Mouse (Mus musculus) frontal cortex, postnatal 10 days (tissue): ENCODE measurements around the gene Srgap1.

Experiments
- DNase-seq, 2 experiments: peaks; one replicate each; pipeline ENCODE4 v3.0.0; 2022; ENCODE audit warnings: low spot score in 2 of 2, mixed read lengths in 1 of 2

The Srgap1 gene

GRCm38 (mm10) chr10:121764469-121765173 lies 282.5 kb downstream of the Srgap1 start:
- DNase-seq, result no peak

GRCm38 (mm10) chr10:121763191-121763590 lies 283.9 kb downstream of the Srgap1 start:
- no peak for DNase-seq

- no peak for DNase-seq
Observed at GRCm38 (mm10) chr10:121762141-121762540, 285.0 kb downstream of the Srgap1 start.

GRCm38 (mm10) chr10:121759095-121759494 lies 288.0 kb downstream of the Srgap1 start:
- no peak for DNase-seq

GRCm38 (mm10) chr10:121756677-121757076 lies 290.4 kb downstream of the Srgap1 start:
- DNase-seq, result no peak

- DNase-seq, result no peak
Observed at GRCm38 (mm10) chr10:121755822-121756221, 291.3 kb downstream of the Srgap1 start.

- no peak for DNase-seq
Observed at GRCm38 (mm10) chr10:121754237-121754636, 292.9 kb downstream of the Srgap1 start.

- DNase-seq, result no peak
Observed at GRCm38 (mm10) chr10:121750175-121750574, 296.9 kb downstream of the Srgap1 start.

- no peak for DNase-seq
Observed at GRCm38 (mm10) chr10:121742336-121742735, 304.8 kb downstream of the Srgap1 start.

- peak; percentile 64 to 85 for DNase-seq
Observed at GRCm38 (mm10) chr10:121739548-121740505, 307.3 kb downstream of the Srgap1 start, which contains the start of gene BC048403. Gene BC048403 (plus strand): TSS chr10:121739937.

- no peak for DNase-seq
Observed at GRCm38 (mm10) chr10:121737256-121737655, 309.9 kb downstream of the Srgap1 start.

- DNase-seq, result no peak
Observed at GRCm38 (mm10) chr10:121732542-121732941, 314.6 kb downstream of the Srgap1 start.

GRCm38 (mm10) chr10:121731048-121731725 lies 315.9 kb downstream of the Srgap1 start:
- DNase-seq, result no peak
